Mouse (Mus musculus) liver, embryonic 14.5 days (tissue): ENCODE results near the gene Smg6. TPM values are rescaled to one million over a fixed set of nuclear protein-coding genes. Genes with fewer than 3 reads are reported as not detected.

Experiments
- ATAC-seq: fragments of 200-750 bp; cut with Nextera tagmentation; 2 replicates; pipeline ENCODE4 v1.8.0; 2017; ENCODE audit warnings: moderate number of reproducible peaks, mild to moderate bottlenecking, moderate library complexity; ENCODE audit not compliant: insufficient read depth
- DNase-seq, 3 experiments: peaks; one replicate each; pipeline ENCODE4 v3.0.0-alpha.2; 2012 to 2013; ENCODE audit warnings: low read depth in 3 of 3, low spot score in 3 of 3
- H3K27ac ChIP-seq: fragments of 300-500 bp; sonication (generic); 2 replicates; pipeline ENCODE4 v1.5.1; 2014; ENCODE audit warnings: moderate library complexity, mild to moderate bottlenecking, control low read depth, inconsistent platforms
- H3K27me3 ChIP-seq: fragments of 300-500 bp; sonication (generic); 2 replicates; pipeline ENCODE4 v1.6.1; 2014; ENCODE audit warnings: mild to moderate bottlenecking, low read length, moderate library complexity; ENCODE audit not compliant: control insufficient read depth, insufficient read depth
- H3K36me3 ChIP-seq: fragments of 300-500 bp; sonication (generic); replicated peaks from 2 replicates; pipeline ENCODE4 v1.6.1; 2014; ENCODE audit warnings: low read depth; ENCODE audit not compliant: control insufficient read depth, insufficient read depth
- H3K4me1 ChIP-seq, 2 experiments: fragments of 200-500 bp in 1 of 2; fragments of 300-500 bp in 1 of 2; sonication (generic) in 1 of 2; replicated peaks; 2 replicates each; pipeline ENCODE4 v1.6.1; 2012 to 2014; ENCODE audit warnings: antibody characterized with exemption in 1 of 2, inconsistent platforms in 1 of 2, low read length in 1 of 2; ENCODE audit not compliant: control insufficient read depth in 2 of 2, insufficient read depth in 2 of 2
- H3K4me2 ChIP-seq: fragments of 300-500 bp; sonication (generic); 2 replicates; pipeline ENCODE4 v1.6.1; 2014; ENCODE audit warnings: low read depth, mild to moderate bottlenecking, control low read depth, moderate library complexity
- H3K4me3 ChIP-seq, 2 experiments: fragments of 200-500 bp in 1 of 2; fragments of 300-500 bp in 1 of 2; sonication (generic) in 1 of 2; 2 replicates each; pipeline ENCODE4 v1.5.1; 2012 to 2014; ENCODE audit warnings: low read depth in 2 of 2, low read length in 2 of 2, mild to moderate bottlenecking in 2 of 2, control low read depth in 1 of 2, inconsistent platforms in 1 of 2, moderate library complexity in 1 of 2; ENCODE audit not compliant: insufficient read depth in 1 of 2
- H3K9ac ChIP-seq: fragments of 300-500 bp; sonication (generic); replicated peaks from 2 replicates; pipeline ENCODE4 v1.6.1; 2014; ENCODE audit warnings: mild to moderate bottlenecking, control low read depth, moderate library complexity
- H3K9me3 ChIP-seq: fragments of 300-500 bp; sonication (generic); 2 replicates; pipeline ENCODE4 v1.6.1; 2016; ENCODE audit warnings: low read length, mixed read lengths; ENCODE audit not compliant: control insufficient read depth
- CTCF ChIP-seq: IDR thresholded peaks from 2 replicates; pipeline ENCODE4 v1.5.1; 2016; ENCODE audit warnings: antibody characterized with exemption, low read depth, control low read depth
- EP300 ChIP-seq: IDR thresholded peaks from 2 replicates; pipeline ENCODE4 v1.6.1; 2016; ENCODE audit warnings: antibody characterized with exemption, low read depth
- WGBS: fragments of 180-500 bp; shearing (Covaris S2); extraction: QIAGEN DNeasy Blood & Tissue Kit; methylation state at CpG from one replicate; pipeline ENCODE4 v1.1.7; 2014; ENCODE audit not compliant: insufficient replicate concordance; 5-methylcytosine and 5-hydroxymethylcytosine counted together
- polyA plus RNA-seq, 2 experiments: library from polyadenylated mRNA; depleted of rRNA in 1 of 2; stranded (reverse) in 1 of 2; unstranded in 1 of 2; fragments of >200 nt; fragmentation: Nextera tagmentation in 1 of 2; extraction: Ambion mirVana in 1 of 2; gene quantifications; 2 replicates each; pipeline versions ENCODE4 v1.2.1 to v1.2.3; 2012 to 2014

Smg6 gene
- polyA plus RNA-seq, 2 experiments: 3.2 to 5.9 TPM

GRCm38 (mm10) chr11:74962846-74963407 is 37.3 kb downstream of the Smg6 start:
- no peak overlapping the region for H3K27ac ChIP-seq

GRCm38 (mm10) chr11:74965516-74965915 is 39.9 kb downstream of the Smg6 start:
- no peaks in the 10 kb centered on the region for H3K36me3 ChIP-seq
- H3K9me3 ChIP-seq: no peaks in the 10 kb centered on the region
- no peaks in the 10 kb centered on the region for H3K27me3 ChIP-seq
- 82% methylated on average over 3 of the region's 3 CpGs for WGBS
- DNase-seq: no peak
- H3K9ac ChIP-seq: no peak overlapping the region
- no peak for ATAC-seq
- no peak overlapping the region for H3K27ac ChIP-seq
- no peak overlapping the region for H3K4me3 ChIP-seq
- no peak overlapping the region for H3K4me2 ChIP-seq
- H3K4me1 ChIP-seq: no peaks in the 10 kb centered on the region
- no peak for TF ChIP-seq EP300
- TF ChIP-seq CTCF: no peak

More at GRCm38 (mm10) chr11:74962846-74963407, 37.3 kb downstream of the Smg6 start:
- Histone ChIP-seq H3K9ac (no peak overlapping the region), H3K4me2 (no peak overlapping the region), H3K27me3 (no peaks in the 10 kb centered on the region), H3K9me3 (no peaks in the 10 kb centered on the region), H3K36me3 (no peaks in the 10 kb centered on the region), H3K4me3 (no peak overlapping the region), H3K4me1 (peaks cover 0 to 9% of the 10 kb centered on the region in 2 experiments; a peak in 2 of 4 replicates)
- DNase-seq (no peak), ATAC-seq (no peak)
- TF ChIP-seq EP300 (no peak), CTCF (no peak)
- WGBS: 72% methylated on average over 2 of the region's 2 CpGs

DNA sequence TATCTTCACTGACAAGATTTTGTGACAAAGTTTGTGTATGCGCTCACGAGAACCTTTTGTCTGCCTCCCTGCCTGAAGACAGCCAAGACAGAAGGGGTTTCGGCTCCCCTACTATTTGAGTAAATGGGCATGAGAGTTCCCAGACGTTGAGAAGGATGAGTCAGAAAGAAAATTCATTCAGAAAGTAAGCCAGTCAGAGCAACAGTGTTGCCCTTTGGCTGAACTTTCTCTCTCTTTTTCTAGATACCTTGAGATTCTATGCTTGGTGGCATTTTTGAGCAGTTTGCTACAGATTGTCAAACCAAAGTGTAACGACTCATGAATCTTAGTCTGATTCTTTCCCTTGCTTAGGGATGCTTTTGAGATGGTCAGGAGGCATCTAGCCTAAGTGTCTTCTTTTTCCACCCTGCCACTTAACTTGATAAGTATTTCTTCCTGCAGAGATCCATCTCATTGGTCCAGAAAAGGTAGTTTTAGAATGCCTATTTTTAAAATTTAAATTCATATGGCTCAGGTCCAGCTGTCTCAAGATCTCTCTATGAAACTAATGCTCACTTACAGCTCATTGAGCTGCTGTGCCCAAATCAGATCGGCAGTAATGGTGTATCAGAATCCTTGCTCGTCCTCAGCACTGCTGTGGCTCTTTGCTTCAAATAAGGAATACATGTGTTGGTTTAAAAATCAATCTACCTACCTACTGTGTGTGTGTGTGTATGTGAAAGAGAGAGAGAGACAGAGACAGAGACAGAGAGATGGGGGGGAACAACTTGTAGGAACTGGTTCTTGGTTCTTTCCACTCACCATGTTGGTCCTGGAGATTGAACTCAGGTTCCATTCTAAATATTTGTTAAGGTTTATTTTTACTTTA is 47.9 kb downstream of the Smg6 start:
- TF ChIP-seq CTCF: no peak
- no peak for TF ChIP-seq EP300
- no peak for ATAC-seq
- no peaks in the 10 kb centered on the region for H3K36me3 ChIP-seq

DNA sequence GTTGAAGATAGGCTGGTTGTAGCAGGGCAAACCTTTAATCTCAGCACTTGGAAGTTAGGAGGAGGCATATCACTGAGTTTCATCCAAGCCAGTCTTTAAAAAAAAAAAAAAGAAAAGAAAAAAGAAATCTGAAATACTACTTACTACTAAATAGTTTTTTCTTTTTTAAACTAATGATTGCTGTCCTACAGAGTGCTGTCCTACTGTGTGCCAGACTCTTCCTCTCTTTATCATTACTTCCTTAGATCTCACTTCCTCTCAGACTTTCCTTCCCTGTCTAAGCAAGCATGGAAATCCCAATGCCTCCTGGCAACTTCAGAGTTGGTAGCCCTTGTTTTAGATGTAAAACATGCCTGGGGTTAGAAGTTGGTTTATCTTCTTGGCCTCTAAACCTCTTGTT is 49.0 kb downstream of the Smg6 start:
- H3K27ac ChIP-seq: no peak overlapping the region
- TF ChIP-seq EP300 (no peak), CTCF (no peak)
- no peaks in the 10 kb centered on the region for H3K9me3 ChIP-seq
- no peak overlapping the region for H3K4me2 ChIP-seq
- no peak for ATAC-seq
- H3K4me3 ChIP-seq: no peak overlapping the region
- no peak for DNase-seq
- H3K9ac ChIP-seq: no peak overlapping the region
- no peaks in the 10 kb centered on the region for H3K4me1 ChIP-seq
- H3K36me3 ChIP-seq: no peaks in the 10 kb centered on the region
- no peaks in the 10 kb centered on the region for H3K27me3 ChIP-seq

More for the DNA sequence above, 47.9 kb downstream of the Smg6 start:
- DNase-seq: no peak
- no peak overlapping the region for H3K27ac ChIP-seq
- H3K4me1 ChIP-seq: no peaks in the 10 kb centered on the region
- H3K4me2 ChIP-seq: no peak overlapping the region
- no peaks in the 10 kb centered on the region for H3K9me3 ChIP-seq
- H3K4me3 ChIP-seq: no peak overlapping the region
- no peaks in the 10 kb centered on the region for H3K27me3 ChIP-seq
- WGBS: 75% methylated on average over 7 of the region's 7 CpGs
- no peak overlapping the region for H3K9ac ChIP-seq

- H3K9ac ChIP-seq: no peak overlapping the region
- no peak overlapping the region for H3K4me3 ChIP-seq
- DNase-seq (no peak), ATAC-seq (no peak)
- H3K9me3 ChIP-seq: no peaks in the 10 kb centered on the region
- no peak overlapping the region for H3K27ac ChIP-seq
- H3K4me2 ChIP-seq: no peak overlapping the region
- H3K27me3 ChIP-seq: no peaks in the 10 kb centered on the region
- TF ChIP-seq EP300 (no peak), CTCF (no peak)
- WGBS: 77% methylated on average over 3 of the region's 3 CpGs
- H3K4me1 ChIP-seq: no peaks in the 10 kb centered on the region
- no peaks in the 10 kb centered on the region for H3K36me3 ChIP-seq
These were observed 51.4 kb downstream of the Smg6 start for GRCm38 (mm10) chr11:74976835-74977687.
